Mouse (Mus musculus): Measurements from ENCODE around the gene Frat1. TPM values are rescaled to one million over a fixed set of nuclear protein-coding genes. Genes with fewer than 3 reads are reported as not detected.

Frat1 gene
- total RNA-seq, 2 experiments from 2014 or later, result 1.7 to 2.5 TPM

GRCm38 (mm10) chr19:41816410-41816809, 13.4 kb upstream of the Frat1 start:
- no peak for DNase-seq

GRCm38 (mm10) chr19:41816915-41817314, 12.9 kb upstream of the Frat1 start:
- no peak for DNase-seq

GRCm38 (mm10) chr19:41817325-41817724, 12.4 kb upstream of the Frat1 start:
- peak; percentile 41 to 70 for DNase-seq

DNA sequence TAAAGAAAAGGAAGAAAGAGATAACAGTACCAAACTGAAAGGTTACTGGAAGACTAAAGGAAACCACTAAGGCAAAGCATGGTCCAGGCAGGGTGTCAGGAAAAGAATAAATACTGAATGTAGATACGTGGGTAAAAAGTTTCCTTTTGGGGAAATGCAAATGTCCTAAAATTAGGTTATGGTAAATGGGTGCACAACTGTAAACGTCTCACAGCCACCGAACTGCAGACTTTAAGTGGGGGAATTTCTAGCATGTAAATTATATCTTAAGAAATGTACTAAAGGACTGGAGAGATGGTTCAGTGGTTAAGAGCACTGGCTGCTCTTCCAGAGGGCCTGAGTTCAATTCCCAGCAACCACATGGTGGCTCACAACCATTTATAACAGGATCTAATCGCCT, 11.0 kb upstream of the Frat1 start:
- DNase-seq, result no peak

- DNase-seq, result no peak
These were observed 8.3 kb upstream of the Frat1 start for GRCm38 (mm10) chr19:41821436-41821835.

- no peak for DNase-seq
These were observed 7.2 kb upstream of the Frat1 start for GRCm38 (mm10) chr19:41822589-41822988.

GRCm38 (mm10) chr19:41824950-41825349, 4.8 kb upstream of the Frat1 start:
- no peak for DNase-seq

DNA sequence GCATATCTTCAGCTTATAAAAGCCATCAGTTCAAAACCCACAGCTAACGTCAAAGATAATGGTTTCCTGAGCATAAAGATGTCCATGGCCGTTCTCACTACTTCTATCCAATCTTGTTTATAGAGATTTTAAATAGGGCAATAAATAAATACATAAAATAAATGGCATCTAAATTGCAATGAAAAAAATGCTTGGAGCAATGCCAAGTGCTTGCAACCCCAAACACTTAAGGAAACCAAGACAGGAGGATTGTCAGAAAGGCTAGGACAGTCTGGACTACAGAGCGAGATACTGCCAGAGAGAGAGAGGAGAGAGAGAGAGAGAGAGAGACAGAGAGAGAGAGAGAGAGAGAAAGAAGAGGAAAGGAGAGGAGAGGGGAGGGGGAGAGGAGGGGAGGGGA, 3.2 kb upstream of the Frat1 start:
- no peak for DNase-seq

GRCm38 (mm10) chr19:41828941-41829340, 829 bp upstream of the Frat1 start:
- DNase-seq, result no peak

GRCm38 (mm10) chr19:41830106-41831031, 599 bp downstream of the Frat1 start:
- DNase-seq, result peak; percentile 67 to 84

- DNase-seq, result peak; percentile 24 to 39
These were observed 1.4 kb downstream of the Frat1 start for GRCm38 (mm10) chr19:41831101-41831570.

DNA sequence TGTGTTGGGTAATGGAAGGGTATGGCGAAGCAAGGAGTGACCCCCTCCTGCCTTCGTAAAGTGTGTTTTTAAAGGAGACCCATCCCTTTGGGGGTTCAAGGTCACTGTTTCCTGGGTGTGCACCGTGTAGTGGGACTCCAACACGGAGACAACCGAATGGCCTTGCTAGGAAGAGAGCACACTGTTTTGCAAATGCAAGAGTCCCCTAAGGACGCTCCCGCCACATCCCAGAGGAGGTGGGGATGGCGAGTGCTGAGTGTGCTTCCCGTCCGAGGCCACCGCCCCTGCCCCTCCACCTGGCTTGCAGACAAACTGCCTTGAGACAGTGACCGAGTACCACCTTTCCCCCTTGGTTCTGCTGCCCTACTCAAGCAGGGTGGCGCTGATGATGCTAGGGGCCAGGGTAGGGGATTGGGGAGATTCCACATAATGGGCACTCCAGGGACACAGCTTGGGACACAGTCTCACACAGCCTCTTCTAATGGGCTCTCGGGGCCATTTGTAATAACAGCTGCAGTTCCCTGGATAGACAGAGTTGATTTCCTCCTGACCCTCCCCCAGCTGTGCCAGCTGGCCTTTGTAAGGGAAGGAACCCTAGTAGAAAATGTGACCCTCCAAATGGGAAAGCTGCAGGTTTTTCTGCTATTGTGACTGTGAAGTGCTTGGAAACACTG, 2.1 kb downstream of the Frat1 start:
- no peak for DNase-seq

GRCm38 (mm10) chr19:41832501-41833201, 2.9 kb downstream of the Frat1 start:
- no peak for DNase-seq

DNA sequence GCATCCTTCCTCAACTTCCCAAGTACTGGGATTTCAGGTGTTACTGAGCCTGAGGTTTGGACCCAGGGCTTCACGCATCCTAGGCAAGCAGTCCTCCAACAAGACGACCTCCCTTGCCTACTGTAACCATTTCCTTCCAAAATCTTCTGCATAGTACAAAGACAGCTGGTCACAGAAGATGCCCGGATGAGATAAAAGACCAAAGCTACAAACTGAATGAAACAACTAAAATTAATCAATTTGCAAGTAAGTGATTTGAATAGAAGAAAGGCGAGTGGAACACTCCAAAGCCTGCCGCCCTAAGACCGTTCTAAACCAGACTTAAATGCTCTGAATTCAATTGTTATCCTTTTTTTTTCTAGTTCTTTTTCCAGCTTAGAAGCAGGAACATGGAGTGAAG, 5.6 kb downstream of the Frat1 start:
- no peak for DNase-seq

DNA sequence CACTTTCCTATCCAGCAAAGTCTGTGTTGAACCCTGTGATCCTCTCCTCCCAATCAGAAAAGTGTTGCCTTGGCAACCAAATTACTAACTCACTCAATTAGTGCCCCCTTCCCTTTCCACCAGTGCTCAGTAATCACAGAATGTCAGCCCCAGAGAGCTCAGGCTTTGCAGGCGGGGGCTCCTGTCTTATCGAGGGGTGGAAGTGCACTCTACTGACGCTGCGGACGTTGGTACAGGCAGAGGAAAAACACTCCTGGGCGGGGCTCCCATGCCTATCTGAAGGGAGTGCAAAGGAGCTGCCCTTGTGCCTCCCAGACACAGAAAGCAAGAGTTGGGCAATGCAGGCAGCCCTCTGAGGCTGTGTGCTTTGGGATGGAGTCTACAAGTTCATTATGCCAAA, 6.0 kb downstream of the Frat1 start:
- DNase-seq, result peak; percentile 19 to 33

DNA sequence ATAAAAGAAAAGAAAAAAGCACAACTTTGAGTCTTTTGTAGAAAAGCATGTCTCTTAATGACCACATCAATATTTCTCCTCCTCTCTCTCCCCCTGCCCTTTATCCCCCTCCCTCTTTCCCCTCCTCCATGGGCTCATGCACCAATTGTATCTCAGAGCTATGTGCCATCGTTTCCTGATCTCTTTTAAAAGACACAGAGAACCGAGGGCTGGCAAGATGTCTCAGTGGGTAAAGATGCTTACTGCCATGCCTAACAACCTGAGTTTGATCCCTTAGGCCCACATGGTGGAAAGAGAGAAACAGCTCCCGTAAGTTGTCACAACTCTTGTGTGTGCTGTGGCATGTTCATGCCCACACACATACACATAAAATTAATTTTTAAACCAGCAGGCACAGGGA, 6.9 kb downstream of the Frat1 start:
- no peak for DNase-seq

DNA sequence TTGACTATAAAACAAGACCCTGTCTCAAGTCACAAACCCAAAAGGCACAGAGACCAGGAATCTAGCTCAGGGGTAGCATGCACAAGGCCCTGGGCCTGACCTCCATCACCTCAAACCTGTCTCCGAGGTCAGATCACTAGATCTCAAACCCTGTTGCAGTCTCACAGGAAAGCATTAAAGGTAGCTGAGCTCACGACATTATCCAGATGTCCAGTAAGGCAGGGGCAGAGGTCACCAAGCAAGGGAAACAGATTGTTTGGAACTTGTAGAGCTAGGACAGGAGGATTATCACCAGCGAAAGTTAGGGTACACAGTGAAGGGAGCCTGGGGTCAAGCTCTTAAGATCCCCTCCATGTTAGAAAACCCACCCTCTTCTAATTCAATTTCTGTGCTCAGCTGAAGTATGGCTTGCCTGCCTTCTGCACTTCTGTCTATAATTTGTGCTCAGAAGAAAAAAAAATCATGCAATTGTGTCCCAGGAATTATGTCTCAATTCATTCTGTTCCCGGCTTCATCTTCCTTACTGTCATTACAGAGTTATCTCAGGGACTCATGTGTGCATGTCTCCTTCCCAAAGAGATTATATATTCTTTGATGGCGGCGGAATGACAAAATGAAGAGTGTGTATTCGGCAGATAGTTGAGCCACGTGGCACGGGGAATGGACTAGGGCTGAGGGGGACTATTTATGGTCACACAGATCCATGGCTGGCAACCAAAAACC, 7.6 kb downstream of the Frat1 start:
- no peak for DNase-seq

DNA sequence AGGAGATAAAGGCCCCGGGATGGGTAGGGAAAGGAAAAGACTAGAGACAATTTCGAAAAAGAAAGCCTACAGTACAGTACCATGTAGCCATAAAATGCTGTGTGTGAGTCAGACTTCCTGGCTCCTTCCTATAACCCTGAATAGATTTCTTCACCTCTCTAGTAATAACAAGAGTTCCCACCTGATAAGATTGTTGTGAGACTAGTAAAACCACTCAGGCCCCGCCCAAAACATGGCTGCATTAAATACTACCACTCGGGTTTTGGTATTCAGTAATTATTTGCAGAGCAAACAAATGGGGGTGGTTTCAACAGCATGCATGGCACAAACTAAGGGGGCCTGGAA, 8.1 kb downstream of the Frat1 start:
- DNase-seq, result no peak

- DNase-seq, result no peak
These were observed 9.0 kb downstream of the Frat1 start for GRCm38 (mm10) chr19:41838808-41839207.

DNA sequence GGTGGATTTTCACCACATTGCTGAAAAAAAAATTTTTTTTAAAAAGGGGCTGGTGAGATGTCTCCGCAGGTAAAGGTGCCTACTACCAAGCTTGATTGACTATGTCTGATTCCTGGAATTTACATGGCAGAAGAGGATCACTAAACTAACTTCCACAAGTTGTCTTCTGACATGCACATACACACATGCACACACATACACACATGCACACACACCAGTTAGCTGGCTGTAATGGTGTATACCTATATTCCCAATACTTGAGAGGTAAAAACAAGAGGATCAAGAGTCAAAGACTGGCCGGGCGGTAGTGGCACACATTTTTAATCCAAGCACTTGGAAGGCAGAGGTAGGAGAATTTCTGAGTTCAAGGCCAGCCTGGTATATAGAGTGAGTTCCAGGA, 9.9 kb downstream of the Frat1 start:
- no peak for DNase-seq

GRCm38 (mm10) chr19:41841105-41841750, 11.5 kb downstream of the Frat1 start:
- DNase-seq, result peak in 1 of 2 experiments; percentile 6

DNA sequence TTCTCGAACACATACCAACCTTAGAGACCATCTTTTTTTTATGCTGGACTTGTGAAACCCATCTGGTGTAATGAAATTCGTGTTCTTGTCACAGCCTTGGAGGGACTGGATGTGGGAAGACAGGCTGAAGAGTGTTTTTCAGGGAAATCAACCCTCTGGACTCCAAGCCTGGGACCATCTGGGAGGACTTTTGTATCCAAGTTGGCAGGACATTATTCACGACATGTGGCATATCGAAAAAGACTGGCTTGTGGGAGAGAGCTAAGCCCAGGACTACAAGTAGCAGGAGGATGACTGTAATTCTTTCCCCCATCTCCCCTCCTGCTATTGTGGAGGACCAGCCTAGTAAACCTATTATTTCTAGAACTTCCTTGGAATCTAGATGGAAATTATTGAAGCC, 12.4 kb downstream of the Frat1 start:
- no peak for DNase-seq
